Mouse (Mus musculus) limb, embryonic 11.5 days (tissue): ENCODE measurements around the gene Rad17. TPM values are rescaled to one million over a fixed set of nuclear protein-coding genes. Genes with fewer than 3 reads are reported as not detected.
A peak's percentile ranks its signal among the peaks of the same experiment; 100 is the strongest.

Source experiments
- ATAC-seq: fragments of 200-750 bp; cut with Nextera tagmentation; 2 replicates; pipeline ENCODE4 v1.8.0; 2017; ENCODE audit warnings: low read depth; ENCODE audit not compliant: insufficient number of reproducible peaks, low FRiP score, low TSS enrichment
- DNase-seq: peaks from one replicate; pipeline ENCODE4 v3.0.0-alpha.2; 2015; ENCODE audit warnings: low spot score
- H3K27ac ChIP-seq: fragments of 300-500 bp; sonication (generic); replicated peaks from 2 replicates; pipeline ENCODE4 v1.5.1; 2014; ENCODE audit warnings: low read depth, mild to moderate bottlenecking, low read length
- H3K27me3 ChIP-seq: fragments of 300-500 bp; sonication (generic); 2 replicates; pipeline ENCODE4 v1.6.1; 2014; ENCODE audit warnings: mild to moderate bottlenecking, low read length, mixed read lengths; ENCODE audit not compliant: control insufficient read depth, insufficient read depth
- H3K36me3 ChIP-seq: fragments of 300-500 bp; sonication (generic); 2 replicates; pipeline ENCODE4 v1.6.1; 2014; ENCODE audit warnings: mild to moderate bottlenecking, low read length, moderate library complexity, mixed read lengths; ENCODE audit not compliant: control insufficient read depth, insufficient read depth
- H3K4me1 ChIP-seq: fragments of 300-500 bp; sonication (generic); 2 replicates; pipeline ENCODE4 v1.6.1; 2014; ENCODE audit warnings: low read length, mixed read lengths; ENCODE audit not compliant: control insufficient read depth, insufficient read depth
- H3K4me2 ChIP-seq: fragments of 300-500 bp; sonication (generic); 2 replicates; pipeline ENCODE4 v1.6.1; 2014; ENCODE audit warnings: low read depth, mild to moderate bottlenecking, moderate library complexity; ENCODE audit not compliant: severe bottlenecking
- H3K4me3 ChIP-seq: fragments of 300-500 bp; sonication (generic); 2 replicates; pipeline ENCODE4 v1.5.1; 2014; ENCODE audit warnings: low read depth, low read length
- H3K9ac ChIP-seq: fragments of 300-500 bp; sonication (generic); 2 replicates; pipeline ENCODE4 v1.6.1; 2014; ENCODE audit warnings: mild to moderate bottlenecking, low read length
- H3K9me3 ChIP-seq: fragments of 300-500 bp; sonication (generic); 2 replicates; pipeline ENCODE4 v1.6.1; 2016; ENCODE audit warnings: low read length; ENCODE audit not compliant: control insufficient read depth
- WGBS: fragments of 180-500 bp; shearing (Covaris S2); extraction: QIAGEN DNeasy Blood & Tissue Kit; methylation state at CpG from one replicate; pipeline ENCODE4 v1.1.7; 2014; 5-methylcytosine and 5-hydroxymethylcytosine counted together
- polyA plus RNA-seq: library from polyadenylated mRNA; unstranded; fragments of >200 nt; fragmentation: Nextera tagmentation; extraction: Ambion mirVana; gene quantifications from 2 replicates; pipeline ENCODE4 v1.2.1, GENCODE M21; 2014

Gene Rad17
- polyA plus RNA-seq, 1 experiment from 2014 or later = 31.2 TPM

- Histone ChIP-seq H3K27ac (no peak overlapping the region), H3K4me1 (no peaks in the 10 kb centered on the region), H3K36me3 (peaks cover 14% of the 10 kb centered on the region; the same call in 1 of the 2 replicates), H3K9me3 (no peaks in the 10 kb centered on the region), H3K4me3 (no peak overlapping the region), H3K4me2 (no peak overlapping the region), H3K27me3 (no peaks in the 10 kb centered on the region), H3K9ac (no peak overlapping the region)
- ATAC-seq = no peak
- DNase-seq = no peak
- WGBS = 94% methylated on average over 3 of the region's 3 CpGs
Observed at GRCm38 (mm10) chr13:100634106-100634691, 16.7 kb downstream of the Rad17 start.

GRCm38 (mm10) chr13:100622241-100622640 is 28.6 kb downstream of the Rad17 start:
- Histone ChIP-seq H3K9me3 (no peaks in the 10 kb centered on the region), H3K36me3 (peaks cover 18% of the 10 kb centered on the region), H3K4me2 (no peak overlapping the region), H3K27ac (no peak overlapping the region), H3K27me3 (peaks cover 4% of the 10 kb centered on the region; the same call in 1 of the 2 replicates), H3K4me3 (no peak overlapping the region), H3K4me1 (no peaks in the 10 kb centered on the region), H3K9ac (no peak overlapping the region)
- 93% methylated on average over 4 of the region's 4 CpGs for WGBS
- DNase-seq (no peak), ATAC-seq (no peak)

GRCm38 (mm10) chr13:100617583-100617982 is 33.3 kb downstream of the Rad17 start:
- Histone ChIP-seq H3K9me3 (no peaks in the 10 kb centered on the region), H3K27ac (no peak overlapping the region), H3K27me3 (peaks cover 13% of the 10 kb centered on the region; the same call in 1 of the 2 replicates), H3K36me3 (peaks cover 13% of the 10 kb centered on the region), H3K4me2 (no peak overlapping the region), H3K9ac (no peak overlapping the region), H3K4me1 (0 out of 2 replicates have a peak, but pooled peaks cover 4% of the 10 kb centered on the region), H3K4me3 (no peak overlapping the region)
- ATAC-seq (no peak), DNase-seq (no peak)
- 80% methylated on average over 13 of the region's 13 CpGs for WGBS

GRCm38 (mm10) chr13:100616181-100617087 is 34.4 kb downstream of the Rad17 start, which contains the start of gene Marveld2:
Gene Marveld2 (minus strand): TSS chr13:100616971.
- Histone ChIP-seq H3K4me2 (peak within 1 kb of the TSS; percentile 95), H3K4me3 (peak within 1 kb of the TSS; percentile 53), H3K36me3 (peaks cover 8% of the 10 kb centered on the region), H3K4me1 (0 out of 2 replicates have a peak, but pooled peaks cover 4% of the 10 kb centered on the region), H3K9me3 (no peaks in the 10 kb centered on the region), H3K27me3 (peaks cover 13% of the 10 kb centered on the region; the same call in 1 of the 2 replicates), H3K27ac (no peak within 1 kb of the TSS), H3K9ac (peak within 1 kb of the TSS; percentile 61)
- no peak; the same call in 1 of the 2 replicates for ATAC-seq
- DNase-seq = peak; percentile 47
- 3% methylated on average over 64 of the region's 77 CpGs for WGBS

- no peak overlapping the region for H3K9ac ChIP-seq
- no peak overlapping the region for H3K4me3 ChIP-seq
- ATAC-seq (no peak), DNase-seq (no peak)
- peaks cover 13% of the 10 kb centered on the region; the same call in 1 of the 2 replicates for H3K27me3 ChIP-seq
- 0 out of 2 replicates have a peak, but pooled peaks cover 4% of the 10 kb centered on the region for H3K4me1 ChIP-seq
- no peaks in the 10 kb centered on the region for H3K9me3 ChIP-seq
- 53% methylated on average over 2 of the region's 2 CpGs for WGBS
- 0 out of 2 replicates have a peak, but pooled peaks cover 3% of the 10 kb centered on the region for H3K36me3 ChIP-seq
- no peak overlapping the region for H3K27ac ChIP-seq
- H3K4me2 ChIP-seq = no peak overlapping the region
Observed at GRCm38 (mm10) chr13:100612903-100613302, 37.9 kb downstream of the Rad17 start.

GRCm38 (mm10) chr13:100612251-100612650 is 38.6 kb downstream of the Rad17 start:
- no peak for DNase-seq
- 92% methylated on average over 10 of the region's 10 CpGs for WGBS
- Histone ChIP-seq H3K36me3 (no peaks in the 10 kb centered on the region), H3K9me3 (0 out of 2 replicates have a peak, but pooled peaks cover 3% of the 10 kb centered on the region), H3K4me2 (no peak overlapping the region), H3K27me3 (peaks cover 9% of the 10 kb centered on the region; the same call in 1 of the 2 replicates), H3K4me3 (no peak overlapping the region), H3K4me1 (0 out of 2 replicates have a peak, but pooled peaks cover 4% of the 10 kb centered on the region), H3K9ac (no peak overlapping the region), H3K27ac (no peak overlapping the region)
- ATAC-seq = no peak

GRCm38 (mm10) chr13:100611266-100611665 is 39.6 kb downstream of the Rad17 start:
- Histone ChIP-seq H3K4me3 (no peak overlapping the region), H3K36me3 (no peaks in the 10 kb centered on the region), H3K27ac (no peak overlapping the region), H3K9ac (no peak overlapping the region), H3K4me2 (no peak overlapping the region), H3K9me3 (0 out of 2 replicates have a peak, but pooled peaks cover 3% of the 10 kb centered on the region), H3K4me1 (no peaks in the 10 kb centered on the region), H3K27me3 (peaks cover 3% of the 10 kb centered on the region; the same call in 1 of the 2 replicates)
- DNase-seq (no peak), ATAC-seq (no peak)
- WGBS = 93% methylated on average over 13 of the region's 13 CpGs

GRCm38 (mm10) chr13:100607756-100608155 is 43.1 kb downstream of the Rad17 start:
- H3K4me1 ChIP-seq = no peaks in the 10 kb centered on the region
- DNase-seq (no peak), ATAC-seq (no peak)
- H3K9me3 ChIP-seq = 0 out of 2 replicates have a peak, but pooled peaks cover 3% of the 10 kb centered on the region
- no peak overlapping the region for H3K4me3 ChIP-seq
- H3K36me3 ChIP-seq = no peaks in the 10 kb centered on the region
- H3K27ac ChIP-seq = no peak overlapping the region
- H3K4me2 ChIP-seq = no peak overlapping the region
- 89% methylated on average over 8 of the region's 8 CpGs for WGBS
- no peak overlapping the region for H3K9ac ChIP-seq
- H3K27me3 ChIP-seq = no peaks in the 10 kb centered on the region
